Mouse (Mus musculus) heart, postnatal 0 days (tissue): Measurements from ENCODE around the gene Zfp607b.

Source experiments
- CTCF ChIP-seq: IDR thresholded peaks from 2 replicates; pipeline ENCODE4 v1.5.1; 2016; ENCODE audit warnings: antibody characterized with exemption, control low read depth, low read depth
- EP300 ChIP-seq: IDR thresholded peaks from 2 replicates; pipeline ENCODE4 v1.6.1; 2016; ENCODE audit warnings: antibody characterized with exemption, low read depth

GRCm38 (mm10) chr7:27725566-27726538, 36.7 kb downstream of the Zfp607b start:
- TF ChIP-seq CTCF (peak; percentile 56), EP300 (no peak)
